Mouse (Mus musculus) cerebellum, adult 2 months (tissue): ENCODE results near the gene Pla2g1b. TPM values are rescaled to one million over a fixed set of nuclear protein-coding genes. Genes with fewer than 3 reads are reported as not detected.

Experiments
- DNase-seq, 2 experiments: peaks; one replicate each; pipeline ENCODE4 v3.0.0; 2021
- H3K27ac ChIP-seq: fragments of 200-500 bp; 2 replicates; pipeline ENCODE4 v1.5.1; 2012; ENCODE audit warnings: low read length, control low read depth, inconsistent platforms; ENCODE audit not compliant: insufficient read depth
- H3K27me3 ChIP-seq: fragments of 200-500 bp; 2 replicates; pipeline ENCODE4 v1.6.1; 2012; ENCODE audit warnings: inconsistent platforms, mild to moderate bottlenecking, low read length, moderate library complexity; ENCODE audit not compliant: control insufficient read depth, insufficient read depth
- H3K4me1 ChIP-seq: fragments of 200-500 bp; 2 replicates; pipeline ENCODE4 v1.6.1; 2011; ENCODE audit warnings: low read length; ENCODE audit not compliant: control insufficient read depth, insufficient read depth
- H3K4me3 ChIP-seq: fragments of 200-500 bp; replicated peaks from 2 replicates; pipeline ENCODE3; 2011; ENCODE audit warnings: mild to moderate bottlenecking, low read depth, low read length, control low read depth; ENCODE audit not compliant: insufficient read depth
- CTCF ChIP-seq: fragments of 200-500 bp; IDR thresholded peaks from 2 replicates; pipeline ENCODE4 v1.5.1; 2011; ENCODE audit warnings: low read depth, mild to moderate bottlenecking, control low read depth, low read length, moderate library complexity, borderline replicate concordance; ENCODE audit not compliant: insufficient read depth
- POLR2A ChIP-seq: fragments of 200-500 bp; IDR thresholded peaks from 2 replicates; pipeline ENCODE4 v1.6.1; 2011; ENCODE audit warnings: low read length, control low read depth, borderline replicate concordance; ENCODE audit not compliant: insufficient read depth
- WGBS: fragments of 180-500 bp; shearing (Covaris S2); methylation state at CpG from one replicate; pipeline ENCODE4 v1.1.7; 2018; 5-methylcytosine and 5-hydroxymethylcytosine counted together
- polyA plus RNA-seq: library from polyadenylated mRNA; depleted of rRNA; stranded (reverse); fragments of >200 nt; gene quantifications from 2 replicates; pipeline ENCODE4 v1.2.3, GENCODE M21; 2012

Pla2g1b gene
- polyA plus RNA-seq, 1 experiment = not detected

DNA sequence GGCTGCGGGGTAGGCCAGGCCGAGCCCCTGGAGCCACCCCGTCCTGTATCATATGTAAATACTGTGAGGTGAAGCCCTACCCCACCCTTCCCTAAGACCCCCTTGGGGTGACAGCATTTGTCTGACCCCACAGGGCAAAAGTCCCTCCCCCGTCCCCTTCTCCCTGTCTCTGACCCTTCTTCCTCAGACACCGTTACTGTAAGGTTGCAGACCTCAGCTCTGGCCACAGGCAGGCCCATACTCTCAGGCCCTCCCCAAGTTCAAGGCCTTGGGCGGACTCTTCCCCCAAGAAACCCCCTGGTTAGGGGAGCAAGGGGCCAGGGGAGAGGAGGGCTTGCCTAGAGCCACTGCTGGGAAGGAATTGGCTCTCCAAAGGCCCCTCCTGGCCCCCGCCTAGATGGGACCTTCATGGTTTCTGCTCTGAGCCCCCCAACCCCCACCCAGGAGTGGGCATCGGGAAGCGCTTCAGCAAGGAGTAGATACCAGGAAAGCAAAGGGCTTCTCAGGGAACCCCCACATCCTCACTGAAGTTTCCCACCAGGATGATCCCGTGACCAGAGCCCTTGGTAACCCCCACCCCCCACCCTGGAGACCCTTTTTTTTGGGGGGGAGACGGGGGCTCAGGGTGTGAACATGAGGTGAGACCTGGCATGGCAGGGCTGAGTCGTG lies 11.5 kb upstream of the Pla2g1b start:
- no peak for TF ChIP-seq POLR2A
- WGBS = 76% methylated on average over 12 of the region's 12 CpGs
- DNase-seq = no peak
- no peak overlapping the region for H3K4me3 ChIP-seq
- H3K27ac ChIP-seq = no peak overlapping the region
- H3K27me3 ChIP-seq = no peaks in the 10 kb centered on the region
- H3K4me1 ChIP-seq = no peaks in the 10 kb centered on the region

DNA sequence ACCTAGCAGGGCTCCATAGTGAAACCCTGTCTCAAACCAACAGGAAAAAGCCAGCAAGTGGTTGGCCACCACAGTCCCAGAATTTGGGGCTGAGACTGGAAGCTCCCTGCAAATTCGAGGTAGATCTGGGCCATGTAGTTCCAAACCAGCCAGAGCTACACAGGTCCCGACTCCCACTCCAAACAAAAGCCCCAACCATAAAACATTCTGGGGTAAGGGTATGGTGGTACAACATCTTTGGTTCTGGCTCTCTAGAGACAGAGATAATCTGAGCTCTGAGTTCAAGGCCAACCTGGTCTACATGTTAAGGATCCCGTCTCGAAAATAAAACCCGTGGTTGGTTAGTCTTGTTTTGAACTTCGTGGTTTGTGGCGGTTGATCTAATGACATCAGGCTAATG lies 10.2 kb upstream of the Pla2g1b start:
- DNase-seq = no peak
- WGBS = 73% methylated on average over 7 of the region's 7 CpGs
- H3K27ac ChIP-seq = no peak overlapping the region
- no peak for TF ChIP-seq CTCF
- TF ChIP-seq POLR2A = no peak
- H3K4me1 ChIP-seq = no peaks in the 10 kb centered on the region
- no peak overlapping the region for H3K4me3 ChIP-seq
- H3K27me3 ChIP-seq = no peaks in the 10 kb centered on the region

DNA sequence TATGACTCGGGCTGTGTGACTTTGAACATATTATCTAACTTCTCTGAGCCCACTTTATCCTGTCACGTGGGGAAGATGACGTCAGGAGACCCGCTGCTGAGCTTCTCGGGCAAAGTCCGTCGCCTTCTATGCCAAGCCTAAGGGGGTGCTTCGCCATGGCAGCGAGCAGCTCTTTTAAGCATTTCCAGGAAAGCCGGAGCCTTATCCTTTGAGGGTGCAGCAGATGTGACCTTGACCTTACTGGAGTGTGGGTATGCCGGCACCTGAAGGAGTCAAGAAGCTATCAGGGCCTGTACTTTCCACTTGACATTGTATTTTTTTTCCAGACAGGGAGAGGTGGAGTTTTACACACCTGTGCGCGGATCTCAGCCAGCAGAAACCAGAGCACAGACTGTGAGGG lies 7.1 kb upstream of the Pla2g1b start:
- Histone ChIP-seq H3K27me3 (no peaks in the 10 kb centered on the region), H3K4me3 (no peak overlapping the region), H3K27ac (no peak overlapping the region), H3K4me1 (no peaks in the 10 kb centered on the region)
- WGBS = 42% methylated on average over 13 of the region's 13 CpGs
- DNase-seq = no peak
- TF ChIP-seq CTCF = no peak
- no peak for TF ChIP-seq POLR2A

DNA sequence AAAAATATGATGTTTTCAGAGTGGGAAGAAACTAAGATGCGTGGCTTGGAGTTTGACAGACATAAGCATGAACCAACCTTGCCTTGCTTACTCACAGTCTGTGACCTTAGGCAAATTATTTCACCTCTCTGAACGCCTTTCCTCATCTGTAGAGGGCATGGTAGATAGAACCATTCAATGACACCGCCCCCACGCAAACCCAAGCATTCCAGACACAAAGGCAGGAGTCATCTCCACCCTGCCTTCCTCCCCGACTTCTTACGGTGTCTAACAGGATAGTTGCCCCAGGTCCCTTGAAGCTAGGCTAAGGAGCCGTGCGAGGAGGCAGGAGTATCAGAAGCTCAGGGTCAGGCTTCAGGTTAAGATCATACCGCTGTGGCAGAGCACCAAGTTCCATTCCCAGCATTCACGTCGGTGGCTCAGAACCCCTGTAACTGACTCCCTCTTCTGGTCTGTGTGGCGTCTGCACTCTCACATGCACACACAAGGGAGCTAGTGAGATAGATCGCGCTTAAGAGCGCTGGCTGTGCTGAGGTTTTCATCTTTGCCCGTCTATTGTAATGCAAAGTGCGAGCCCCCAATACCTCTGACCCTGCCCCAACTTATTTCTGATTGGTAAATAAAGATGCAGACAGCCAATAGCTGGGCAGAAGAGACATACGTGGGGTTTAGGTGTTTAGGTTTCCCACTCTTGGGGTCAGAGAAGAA lies 1.5 kb upstream of the Pla2g1b start:
- no peak for DNase-seq
- Histone ChIP-seq H3K4me3 (no peak overlapping the region), H3K4me1 (no peaks in the 10 kb centered on the region), H3K27ac (no peak overlapping the region), H3K27me3 (no peaks in the 10 kb centered on the region)
- 81% methylated on average over 18 of the region's 18 CpGs for WGBS
- TF ChIP-seq CTCF (no peak), POLR2A (no peak)

DNA sequence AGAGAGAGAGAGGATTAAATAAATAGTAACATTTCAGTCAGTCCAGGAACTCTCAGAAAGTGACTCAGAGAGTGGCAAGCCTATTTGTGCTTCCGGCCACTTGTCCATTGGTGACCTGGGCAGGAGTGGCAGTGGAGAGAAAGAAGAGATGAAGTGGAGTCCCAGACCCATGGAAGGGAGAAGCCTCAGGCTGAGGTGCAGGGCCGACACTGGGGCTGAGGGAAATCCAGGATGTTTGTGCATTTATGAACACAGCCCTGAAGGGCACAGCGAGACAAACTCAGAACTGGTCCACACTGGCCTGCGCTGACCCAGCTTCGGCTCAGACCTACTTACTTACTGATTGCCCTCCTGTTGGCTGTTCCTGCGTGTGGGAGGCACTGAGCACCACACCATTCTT lies 3.7 kb downstream of the Pla2g1b start:
- 84% methylated on average over 6 of the region's 6 CpGs for WGBS
- Histone ChIP-seq H3K27me3 (no peaks in the 10 kb centered on the region), H3K4me1 (no peaks in the 10 kb centered on the region), H3K27ac (no peak overlapping the region), H3K4me3 (no peak overlapping the region)
- TF ChIP-seq CTCF (no peak), POLR2A (no peak)
- no peak for DNase-seq

DNA sequence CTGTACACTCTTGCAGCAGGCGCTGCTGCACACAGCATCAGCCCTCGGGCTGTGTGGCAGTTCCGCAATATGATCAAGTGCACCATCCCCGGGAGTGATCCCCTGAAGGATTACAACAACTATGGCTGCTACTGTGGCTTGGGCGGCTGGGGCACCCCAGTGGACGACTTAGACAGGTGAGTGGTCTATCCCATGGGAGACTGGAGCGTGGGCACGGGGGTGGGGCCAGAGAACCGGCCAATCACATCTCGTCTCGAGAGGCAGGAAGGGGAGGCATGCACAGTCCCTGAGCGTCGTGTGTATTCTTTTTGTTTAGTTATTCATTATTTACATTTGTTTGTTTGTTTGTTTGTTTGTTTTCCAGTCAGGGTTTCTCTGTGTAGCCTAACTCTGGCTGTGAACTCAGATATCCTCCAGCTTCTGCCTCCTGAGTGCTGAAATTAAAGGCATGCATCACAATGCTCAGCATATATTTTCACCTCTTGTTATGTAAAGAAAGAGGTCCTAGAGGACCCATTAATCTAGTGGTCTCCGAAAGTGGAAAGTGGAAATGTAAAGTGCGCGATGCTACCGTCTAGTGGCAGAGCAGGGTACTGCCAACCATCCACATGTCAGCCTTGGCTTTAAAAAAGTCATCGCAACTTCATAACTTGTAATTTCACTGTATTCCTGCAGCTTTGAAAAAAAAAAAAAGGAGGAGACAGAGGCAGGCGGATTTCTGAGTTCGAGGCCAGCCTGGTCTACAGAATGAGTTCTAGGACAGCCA lies 4.9 kb downstream of the Pla2g1b start:
- no peak overlapping the region for H3K27ac ChIP-seq
- no peaks in the 10 kb centered on the region for H3K27me3 ChIP-seq
- TF ChIP-seq POLR2A = no peak
- TF ChIP-seq CTCF = peak; percentile 81
- peak; percentile 28 to 59 for DNase-seq
- no peak overlapping the region for H3K4me3 ChIP-seq
- 32% methylated on average over 20 of the region's 20 CpGs for WGBS
- no peaks in the 10 kb centered on the region for H3K4me1 ChIP-seq

DNA sequence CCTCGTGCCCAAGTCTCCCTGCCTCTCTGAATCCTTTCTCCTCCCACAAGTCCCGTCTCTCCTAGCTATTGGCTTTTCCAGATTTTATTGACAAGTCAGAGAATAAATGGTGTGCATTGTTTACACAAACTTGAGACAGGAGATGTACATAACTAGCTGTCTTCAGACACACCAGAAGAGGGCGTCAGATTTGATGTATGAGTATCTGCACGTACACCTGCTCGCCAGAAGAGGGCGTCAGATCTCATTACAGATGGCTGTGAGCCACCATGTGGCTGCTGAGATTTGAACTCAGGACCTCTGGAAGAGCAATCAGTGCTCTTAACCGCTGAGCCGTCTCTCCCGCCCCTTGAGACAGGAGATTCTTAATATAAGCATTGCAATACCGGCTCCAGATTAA lies 7.1 kb downstream of the Pla2g1b start:
- no peaks in the 10 kb centered on the region for H3K27me3 ChIP-seq
- TF ChIP-seq POLR2A = no peak
- no peak for TF ChIP-seq CTCF
- 66% methylated on average over 10 of the region's 10 CpGs for WGBS

More for the DNA sequence above, 7.1 kb downstream of the Pla2g1b start:
- Histone ChIP-seq H3K4me3 (no peak overlapping the region), H3K27ac (no peak overlapping the region), H3K4me1 (no peaks in the 10 kb centered on the region)
- DNase-seq = no peak
